Mouse (Mus musculus): ENCODE measurements at regions not wholly inside any gene's neighbourhood (a gene's known extent, or its start where the extent isn't known, plus 50 kb on each side); places are given as distances from the start of the nearest gene placed in this dataset.

GRCm38 (mm10) chr8:92005091-92005490, 203.2 kb upstream of the Irx3 start:
- no peak for DNase-seq (ENCODE audit: low spot score)

GRCm38 (mm10) chr8:92004532-92004931, 202.7 kb upstream of the Irx3 start:
- no peak for DNase-seq (ENCODE audit: low spot score)

GRCm38 (mm10) chr8:92000368-92000767, 198.5 kb upstream of the Irx3 start:
- no peak for DNase-seq (ENCODE audit: low spot score)

GRCm38 (mm10) chr8:91999661-92000060, 197.8 kb upstream of the Irx3 start:
- no peak for DNase-seq (ENCODE audit: low spot score)

GRCm38 (mm10) chr8:91999189-91999588, 197.3 kb upstream of the Irx3 start:
- no peak for DNase-seq (ENCODE audit: low spot score)

- DNase-seq (ENCODE audit: low spot score): no peak
Observed at GRCm38 (mm10) chr8:91997892-91998189, 196.0 kb upstream of the Irx3 start.

- no peak for DNase-seq (ENCODE audit: low spot score)
Observed at GRCm38 (mm10) chr8:91997023-91997891, 195.4 kb upstream of the Irx3 start.

- DNase-seq (ENCODE audit: low spot score): no peak
Observed at GRCm38 (mm10) chr8:91996305-91997022, 194.6 kb upstream of the Irx3 start.

- no peak for DNase-seq (ENCODE audit: low spot score)
Observed at GRCm38 (mm10) chr8:91995407-91996144, 193.7 kb upstream of the Irx3 start.

- peak; percentile 24 for DNase-seq (ENCODE audit: low spot score)
Observed at GRCm38 (mm10) chr8:91991542-91992452, 189.9 kb upstream of the Irx3 start.

GRCm38 (mm10) chr8:91990952-91991351, 189.1 kb upstream of the Irx3 start:
- DNase-seq (ENCODE audit: low spot score): no peak

- peak; percentile 27 for DNase-seq (ENCODE audit: low spot score)
Observed at GRCm38 (mm10) chr8:91990048-91990447, 188.2 kb upstream of the Irx3 start.

- peak; percentile 49 for DNase-seq (ENCODE audit: low spot score)
Observed at GRCm38 (mm10) chr8:91988866-91989633, 187.2 kb upstream of the Irx3 start.

- peak; percentile 64 for DNase-seq (ENCODE audit: low spot score)
Observed at GRCm38 (mm10) chr8:91987854-91988253, 186.0 kb upstream of the Irx3 start.

GRCm38 (mm10) chr8:91983171-91983570, 181.3 kb upstream of the Irx3 start:
- DNase-seq (ENCODE audit: low spot score): no peak

- no peak for DNase-seq (ENCODE audit: low spot score)
Observed at GRCm38 (mm10) chr8:91976900-91977585, 175.2 kb upstream of the Irx3 start.

- no peak for DNase-seq (ENCODE audit: low spot score)
Observed at GRCm38 (mm10) chr8:91975460-91975859, 173.6 kb upstream of the Irx3 start.

GRCm38 (mm10) chr8:91974636-91975035, 172.8 kb upstream of the Irx3 start:
- DNase-seq (ENCODE audit: low spot score): no peak

- DNase-seq (ENCODE audit: low spot score): no peak
Observed at GRCm38 (mm10) chr8:91973951-91974439, 172.1 kb upstream of the Irx3 start.

GRCm38 (mm10) chr8:91967407-91967806, 165.5 kb upstream of the Irx3 start:
- peak; percentile 40 for DNase-seq (ENCODE audit: low spot score)

Data from heart, adult 8-10 months (tissue).